Mouse (Mus musculus) retina, postnatal 1 day (tissue): ENCODE data around the gene Ppfibp1.
A peak's percentile ranks its signal among the peaks of the same experiment; 100 is the strongest.

Source experiments
- DNase-seq: peaks from one replicate; pipeline ENCODE4 v3.0.0-alpha.2; 2012

The Ppfibp1 gene

GRCm38 (mm10) chr6:146918341-146918740, 30.1 kb downstream of the Ppfibp1 start:
- no peak for DNase-seq

GRCm38 (mm10) chr6:146926415-146926980, 38.2 kb downstream of the Ppfibp1 start:
- DNase-seq: no peak

- no peak for DNase-seq
Observed at GRCm38 (mm10) chr6:146928108-146928507, 39.8 kb downstream of the Ppfibp1 start.

- no peak for DNase-seq
Observed at GRCm38 (mm10) chr6:146929031-146929430, 40.7 kb downstream of the Ppfibp1 start.

- no peak for DNase-seq
Observed at GRCm38 (mm10) chr6:146933123-146933522, 44.8 kb downstream of the Ppfibp1 start.

GRCm38 (mm10) chr6:146935957-146936356, 47.7 kb downstream of the Ppfibp1 start:
- no peak for DNase-seq

- DNase-seq: no peak
Observed at GRCm38 (mm10) chr6:146939026-146939425, 50.7 kb downstream of the Ppfibp1 start.

- DNase-seq: no peak
Observed at GRCm38 (mm10) chr6:146941505-146942275, 53.4 kb downstream of the Ppfibp1 start.

- DNase-seq: no peak
Observed at GRCm38 (mm10) chr6:146944009-146944408, 55.7 kb downstream of the Ppfibp1 start.

- DNase-seq: no peak
Observed at GRCm38 (mm10) chr6:146944830-146945229, 56.5 kb downstream of the Ppfibp1 start.

GRCm38 (mm10) chr6:146946327-146947029, 58.2 kb downstream of the Ppfibp1 start:
- no peak for DNase-seq

GRCm38 (mm10) chr6:146947186-146947585, 58.9 kb downstream of the Ppfibp1 start:
- peak; percentile 65 for DNase-seq

- no peak for DNase-seq
Observed at GRCm38 (mm10) chr6:146949682-146950453, 61.6 kb downstream of the Ppfibp1 start.

GRCm38 (mm10) chr6:146950454-146950832, 62.2 kb downstream of the Ppfibp1 start:
- DNase-seq: no peak

GRCm38 (mm10) chr6:146954258-146954657, 66.0 kb downstream of the Ppfibp1 start, which contains the start of gene 1700034J05Rik:
TSS of gene 1700034J05Rik (minus strand) at chr6:146954422.
- no peak for DNase-seq

GRCm38 (mm10) chr6:146955475-146955874, 67.2 kb downstream of the Ppfibp1 start:
- no peak for DNase-seq

- DNase-seq: peak; percentile 57
Observed at GRCm38 (mm10) chr6:146955896-146956295, 67.6 kb downstream of the Ppfibp1 start.

- no peak for DNase-seq
Observed at GRCm38 (mm10) chr6:146956961-146957360, 68.7 kb downstream of the Ppfibp1 start.

GRCm38 (mm10) chr6:146958694-146959093, 70.4 kb downstream of the Ppfibp1 start:
- DNase-seq: no peak

GRCm38 (mm10) chr6:146959908-146960680, 71.8 kb downstream of the Ppfibp1 start:
- no peak for DNase-seq

- DNase-seq: no peak
Observed at GRCm38 (mm10) chr6:146960956-146961355, 72.7 kb downstream of the Ppfibp1 start.

- DNase-seq: no peak
Observed at GRCm38 (mm10) chr6:146961832-146962481, 73.7 kb downstream of the Ppfibp1 start.
